Mouse (Mus musculus) megakaryocyte, adult 5-6 weeks (primary cell): ENCODE results near the gene Tex2. TPM values are rescaled to one million over a fixed set of nuclear protein-coding genes. Genes with fewer than 3 reads are reported as not detected.

ENCODE experiments used
- ATAC-seq: 2 replicates; pipeline ENCODE4 v1.8.0; 2016; ENCODE audit warnings: mild to moderate bottlenecking, inconsistent platforms; ENCODE audit not compliant: poor library complexity, severe bottlenecking
- total RNA-seq, 2 experiments: library from RNA; stranded (forward) in 1 of 2; stranded (reverse) in 1 of 2; fragments of 153-499, 151-499 nt in 1 of 2; fragments of 221-1000, 200-1000 nt in 1 of 2; gene quantifications; 2 replicates each; pipeline versions ENCODE4 v1.2.3 to v1.2.4; 2015 to 2017

The Tex2 gene
- total RNA-seq, 2 experiments from 2014 or later = 27.4 to 39.8 TPM

DNA sequence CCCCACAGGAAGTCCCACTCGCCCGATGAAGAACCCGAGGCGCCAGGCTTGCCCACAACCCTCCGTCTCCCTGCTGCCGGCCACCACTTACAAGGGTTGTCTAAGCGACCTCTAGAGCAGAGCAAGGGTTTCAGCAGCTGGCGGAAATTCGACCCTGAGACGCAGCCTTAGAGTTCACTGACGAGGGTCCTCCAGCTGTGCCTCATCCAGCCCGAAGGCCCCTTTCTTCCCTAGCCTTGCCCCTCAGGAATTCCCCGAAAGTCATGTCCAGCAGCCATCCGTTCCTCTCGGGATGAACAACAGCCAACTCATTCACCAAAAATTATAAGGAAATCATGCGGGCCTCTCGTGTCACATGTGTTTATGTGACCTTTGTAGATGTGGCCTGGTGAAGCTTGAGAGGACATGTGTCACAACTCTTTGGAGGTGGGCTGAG lies 125.1 kb downstream of the Tex2 start:
- ATAC-seq = peak; percentile 12; the same call in 1 of the 2 replicates

- ATAC-seq = peak; percentile 95
These were observed 125.5 kb downstream of the Tex2 start, which contains the start of gene Ern1 for GRCm38 (mm10) chr11:106487733-106488115. Gene Ern1, minus strand, starts transcription at chr11:106487852.

DNA sequence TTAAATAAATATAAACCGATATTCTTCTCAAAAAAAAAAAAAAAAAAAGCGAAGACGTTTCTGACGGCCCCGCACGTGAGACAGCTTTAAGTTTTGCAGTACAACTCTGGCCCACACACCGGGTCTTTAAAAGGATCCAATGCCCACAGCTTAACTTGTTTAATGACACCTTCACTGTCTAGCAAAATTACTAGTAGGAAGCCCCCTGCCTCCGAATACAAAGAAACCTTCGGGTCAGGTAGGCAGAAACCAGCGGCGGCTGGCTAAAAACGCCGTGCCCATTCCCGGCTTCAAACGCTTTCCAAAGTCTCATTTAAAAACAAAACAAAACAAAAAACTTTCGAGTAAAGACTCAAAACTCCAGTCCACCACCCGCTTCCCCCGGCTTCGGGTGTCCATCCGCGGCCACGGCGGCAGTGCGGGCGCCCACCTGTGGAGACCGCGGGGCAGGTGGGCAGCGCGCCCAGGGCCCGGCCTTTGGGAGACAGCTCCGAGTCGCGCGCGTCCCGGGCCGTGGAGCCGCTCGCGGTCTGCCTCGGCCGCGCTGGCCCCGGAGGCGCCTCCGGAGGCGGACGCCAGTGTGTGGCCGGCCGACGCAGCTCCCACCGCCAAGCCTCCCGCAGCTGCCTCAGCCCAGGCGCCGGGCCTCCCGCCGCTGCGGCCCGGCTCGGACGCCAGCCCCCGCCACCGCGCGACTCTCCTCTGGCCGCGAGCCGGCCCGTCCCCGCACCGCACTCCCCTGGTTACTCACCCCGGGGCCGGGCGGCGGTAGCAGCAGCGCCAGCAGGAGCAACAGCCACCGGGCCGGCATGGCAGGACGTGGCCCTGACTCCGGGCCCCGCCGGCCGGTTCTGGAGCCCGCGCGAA lies 126.1 kb downstream of the Tex2 start:
- peak; percentile 14 for ATAC-seq

DNA sequence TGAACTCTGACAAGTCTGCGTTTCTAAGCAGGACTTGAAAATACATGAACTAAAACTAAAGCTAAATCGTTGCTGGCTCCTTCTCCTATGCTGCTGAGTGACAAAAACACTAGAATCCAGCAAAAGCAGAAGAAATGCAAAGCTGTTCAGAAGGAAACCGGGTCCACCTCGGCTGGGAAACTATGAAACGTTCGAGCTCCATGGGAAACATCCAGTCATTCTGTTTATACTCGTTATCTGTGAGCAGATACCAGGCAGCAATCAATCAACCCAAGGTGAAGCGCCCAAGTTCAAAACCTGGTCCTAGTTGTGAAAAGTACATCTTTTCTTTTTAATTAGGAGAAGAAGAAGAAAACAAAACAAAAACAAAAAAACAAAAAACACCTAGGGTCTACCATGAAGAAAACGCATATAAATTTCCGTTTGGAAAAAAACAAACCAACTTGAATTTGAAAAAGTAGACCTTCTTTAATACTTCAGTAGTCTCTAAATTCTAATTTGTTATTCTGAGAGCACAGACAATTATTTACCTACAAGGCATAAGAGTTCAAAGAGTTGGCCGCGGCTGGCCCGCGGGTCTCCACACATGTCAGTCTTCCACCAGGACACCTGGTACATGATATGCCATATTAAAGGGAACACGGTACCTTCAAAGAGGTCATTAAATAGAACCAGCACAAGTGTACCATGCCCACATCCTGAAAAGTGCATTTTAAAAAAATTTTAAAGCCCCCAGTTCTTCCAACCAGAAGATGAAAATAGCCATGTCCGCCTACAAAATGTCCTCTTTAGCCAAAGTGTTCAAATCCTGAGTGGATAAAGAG lies 127.0 kb downstream of the Tex2 start:
- ATAC-seq = no peak

- no peak for ATAC-seq
These were observed 127.6 kb downstream of the Tex2 start for GRCm38 (mm10) chr11:106485611-106486010.

- no peak for ATAC-seq
These were observed 128.3 kb downstream of the Tex2 start for GRCm38 (mm10) chr11:106484875-106485274.

- no peak for ATAC-seq
These were observed 130.4 kb downstream of the Tex2 start for GRCm38 (mm10) chr11:106482867-106483266.

DNA sequence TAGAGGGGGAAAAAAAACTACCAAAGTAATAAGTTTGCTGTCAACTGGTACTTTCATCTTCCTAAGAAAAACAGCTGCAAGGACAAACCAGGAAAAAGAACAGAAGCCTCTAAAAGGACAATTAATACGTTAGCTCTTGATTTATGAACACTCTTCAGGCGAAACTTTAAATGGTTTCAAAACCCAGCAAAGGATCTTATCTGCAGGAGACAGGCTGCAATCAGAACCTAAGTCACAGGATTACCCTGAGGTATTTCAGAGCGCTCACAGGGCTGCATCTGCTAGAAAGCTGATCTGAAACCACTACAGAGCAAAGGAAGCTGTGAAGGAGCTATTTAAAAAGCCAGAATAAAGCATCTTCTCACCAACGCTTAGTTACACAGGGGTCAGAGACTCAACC lies 131.6 kb downstream of the Tex2 start:
- no peak for ATAC-seq

GRCm38 (mm10) chr11:106480530-106480885 lies 132.7 kb downstream of the Tex2 start:
- ATAC-seq = peak; percentile 63

GRCm38 (mm10) chr11:106479619-106480529 lies 133.3 kb downstream of the Tex2 start:
- ATAC-seq = peak; percentile 67

DNA sequence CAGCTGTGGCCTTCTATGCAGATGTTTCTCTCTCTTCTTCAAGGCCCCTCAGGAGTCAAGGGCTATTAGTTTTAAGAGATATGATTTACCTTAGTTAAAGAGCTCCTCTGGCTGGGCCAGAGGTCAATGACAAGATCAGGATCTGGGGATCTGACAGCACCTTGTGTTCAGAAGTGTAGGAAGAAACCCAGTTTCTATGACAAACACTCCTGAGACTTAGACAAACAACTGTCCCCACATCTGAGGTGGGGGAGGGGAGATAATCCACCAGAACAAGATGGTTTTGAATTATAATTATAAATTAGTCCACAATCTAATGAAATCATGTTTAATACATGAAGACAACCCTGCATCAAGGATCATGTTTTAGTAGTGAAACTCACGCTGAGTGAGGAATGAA lies 134.5 kb downstream of the Tex2 start:
- no peak for ATAC-seq

DNA sequence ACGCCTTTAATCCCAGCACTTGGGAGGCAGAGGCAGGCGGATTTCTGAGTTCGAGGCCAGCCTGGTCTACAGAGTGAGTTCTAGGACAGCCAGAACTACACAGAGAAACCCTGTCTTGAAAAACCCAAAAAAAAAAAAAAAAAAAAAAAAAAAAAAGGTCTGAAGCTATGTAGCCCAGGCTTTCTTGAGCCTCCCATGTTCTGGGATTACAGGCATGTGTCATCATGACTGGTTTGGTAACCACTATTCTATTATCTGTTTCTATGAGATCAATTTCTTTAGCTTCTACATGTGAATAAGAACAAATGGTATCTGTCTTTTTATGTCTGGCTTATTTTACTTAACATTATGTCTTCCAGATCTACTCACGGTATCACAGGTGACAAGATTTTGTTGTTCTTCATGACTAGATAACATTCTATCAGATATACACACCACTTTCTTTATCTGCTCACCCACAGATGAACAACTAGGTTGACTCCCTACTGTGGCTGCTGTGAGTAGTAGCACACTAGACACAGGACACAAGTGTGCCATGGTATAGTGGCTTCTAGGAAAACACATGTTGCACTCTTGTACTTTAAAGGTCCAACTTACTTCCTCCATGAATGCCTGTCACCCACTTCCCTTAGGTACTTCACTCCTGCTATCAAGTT lies 135.6 kb downstream of the Tex2 start:
- ATAC-seq = 0 out of 2 replicates have a peak, but pooled peaks have one; percentile 4

DNA sequence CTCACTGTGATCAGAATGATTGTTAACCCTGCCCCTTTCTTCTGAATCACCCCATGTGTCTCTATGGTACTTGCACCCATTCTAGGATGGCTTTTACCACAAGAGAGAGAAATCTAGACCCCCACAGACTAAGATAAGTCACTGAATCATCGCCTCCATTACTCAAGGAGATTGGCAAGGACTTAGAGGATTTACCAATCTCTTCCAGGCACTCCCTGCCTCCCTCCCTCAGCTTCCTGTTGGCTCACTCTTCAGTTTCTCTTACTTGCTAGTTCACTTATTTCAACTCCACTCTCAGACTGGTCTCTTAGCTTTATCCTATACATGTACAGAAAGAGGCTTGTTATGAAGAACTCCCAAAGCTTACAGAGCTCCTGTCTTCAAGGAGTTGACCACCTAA lies 137.9 kb downstream of the Tex2 start:
- ATAC-seq = peak; percentile 45

DNA sequence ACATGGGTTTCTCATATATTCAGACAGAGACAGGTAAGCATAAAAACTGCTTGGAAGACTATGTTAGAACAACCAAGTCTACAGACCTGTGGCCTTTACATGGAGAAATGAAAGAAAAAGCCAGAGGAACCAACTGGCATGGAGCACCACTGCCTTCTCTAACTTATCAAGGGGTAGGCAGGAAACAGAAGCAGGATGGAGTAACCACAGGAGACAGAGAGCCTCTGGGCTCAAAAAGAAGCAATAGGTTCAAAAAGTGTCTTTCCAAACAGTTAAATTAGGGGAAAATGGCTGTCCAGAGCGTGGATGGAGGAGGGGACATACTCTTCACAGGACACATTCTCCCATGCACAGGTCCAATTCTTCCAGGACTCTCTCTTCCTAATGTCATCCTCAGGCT lies 141.6 kb downstream of the Tex2 start:
- ATAC-seq = 0 out of 2 replicates have a peak, but pooled peaks have one; percentile 28

GRCm38 (mm10) chr11:106468509-106468908 lies 144.7 kb downstream of the Tex2 start:
- peak; percentile 31; the same call in 1 of the 2 replicates for ATAC-seq

DNA sequence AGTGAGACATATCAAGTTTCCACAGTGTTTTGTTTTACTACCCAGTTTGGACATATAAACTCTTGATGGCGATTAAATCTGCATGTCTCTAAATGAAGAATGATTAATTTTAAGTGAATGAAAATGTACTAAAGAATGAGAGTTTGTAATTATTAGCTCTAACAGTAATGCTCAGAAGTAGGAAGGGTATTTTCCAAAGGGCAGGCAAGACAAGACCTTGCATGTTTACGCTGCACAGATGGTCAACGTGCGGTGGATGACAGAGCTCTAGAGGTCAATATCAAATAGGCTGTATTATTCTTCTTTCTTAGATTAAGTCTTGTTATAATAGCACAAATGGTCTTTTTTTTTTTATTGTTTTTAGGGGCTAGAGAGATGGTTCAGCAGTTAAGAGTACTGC lies 147.3 kb downstream of the Tex2 start:
- no peak for ATAC-seq

DNA sequence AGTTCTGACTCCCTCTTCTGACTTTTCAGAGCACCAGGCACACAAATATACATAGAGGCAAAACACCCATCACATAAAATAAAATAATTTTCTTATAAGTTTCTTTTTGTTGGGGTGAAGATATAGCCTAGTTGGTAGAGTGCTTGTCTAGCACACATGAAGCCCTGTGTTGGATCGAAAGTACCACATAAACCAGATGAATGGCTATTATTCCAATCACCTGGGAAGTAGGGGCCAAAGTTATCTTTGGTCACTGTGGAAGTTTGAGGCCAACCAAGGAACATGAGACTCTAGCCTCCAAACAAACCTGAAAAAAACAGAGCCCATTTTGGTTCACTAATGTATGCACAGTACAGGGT lies 147.7 kb downstream of the Tex2 start:
- no peak for ATAC-seq

DNA sequence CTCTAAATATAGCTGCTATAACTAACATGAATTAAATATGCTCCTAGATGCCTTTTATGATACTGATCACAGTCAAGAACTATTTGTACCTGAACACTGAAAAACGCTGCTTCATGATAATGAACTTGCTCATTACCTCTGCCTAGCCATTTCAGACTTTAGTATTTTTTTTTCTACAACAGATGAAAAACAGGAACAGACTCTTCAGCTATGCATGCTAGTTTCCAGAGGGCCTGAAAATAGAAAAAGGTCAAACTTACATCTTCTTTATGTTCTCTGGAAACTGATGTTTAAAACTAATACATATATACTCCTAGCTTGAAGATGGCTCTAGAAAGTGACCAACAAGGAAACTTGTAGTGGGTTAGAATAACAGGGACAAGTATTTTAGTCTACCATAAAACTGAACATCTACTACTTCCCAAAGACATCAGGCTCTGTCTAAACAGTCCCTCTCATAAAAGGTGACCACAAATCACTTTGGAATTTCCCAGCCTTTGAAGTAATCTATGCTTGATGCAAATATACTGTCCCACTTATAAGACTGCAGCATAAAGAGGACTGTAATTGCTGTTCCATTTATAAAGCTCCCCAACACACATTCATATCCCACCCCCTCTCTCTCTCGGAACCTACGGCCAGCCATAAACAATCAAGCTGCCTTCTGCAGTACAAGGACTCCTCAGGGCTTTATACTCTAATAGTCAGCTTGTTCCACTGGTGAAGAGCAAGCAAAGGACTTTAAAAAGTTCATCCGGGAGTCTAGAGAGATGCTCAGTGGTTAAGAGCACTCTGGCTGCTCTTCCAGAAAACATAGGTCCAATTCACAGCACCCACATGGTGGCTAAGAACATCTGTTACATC lies 148.3 kb downstream of the Tex2 start:
- no peak for ATAC-seq

GRCm38 (mm10) chr11:106463845-106464244 lies 149.4 kb downstream of the Tex2 start:
- no peak for ATAC-seq
